Mouse (Mus musculus): ENCODE results near the gene Ncor1. TPM values are rescaled to one million over a fixed set of nuclear protein-coding genes. Genes with fewer than 3 reads are reported as not detected.

Ncor1 gene
- polyA plus RNA-seq, 1 experiment: 327 TPM

DNA sequence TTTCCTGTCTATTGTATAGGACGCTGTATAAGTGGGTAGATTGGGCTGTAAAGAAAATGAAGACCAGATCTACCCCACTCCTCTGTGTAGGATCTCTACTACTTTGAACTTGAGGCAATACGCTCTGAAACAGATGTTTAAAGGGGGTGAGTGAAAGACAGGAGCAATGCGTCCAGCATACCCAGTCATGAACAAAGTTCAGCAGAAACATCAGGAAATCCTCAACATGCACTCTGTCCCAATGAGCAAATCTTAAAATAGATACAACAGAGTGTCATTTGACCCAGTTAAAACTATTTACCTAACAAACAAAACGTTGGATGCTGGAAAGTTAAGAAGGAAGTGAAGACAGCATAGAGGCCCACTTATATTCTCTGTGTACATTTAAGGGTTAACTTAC lies 106.4 kb downstream of the Ncor1 start:
- H3K4me1 ChIP-seq (ENCODE audit: control insufficient read depth, insufficient read depth, low read length): no peaks in the 10 kb centered on the region
- no peak overlapping the region for H3K4me3 ChIP-seq (ENCODE audit: low read depth, low read length)
- no peak for TF ChIP-seq CTCF (IDR thresholded peaks at IDR 0.05; ENCODE audit: low read depth, low read length)
- TF ChIP-seq EP300 (IDR thresholded peaks at IDR 0.05; ENCODE audit: insufficient read depth, low read depth, low read length): no peak
- no peak for TF ChIP-seq POLR2A (IDR thresholded peaks at IDR 0.05; ENCODE audit: insufficient read depth, low read length)
- no peaks in the 10 kb centered on the region for H3K9me3 ChIP-seq (replicated peaks; ENCODE audit: control insufficient read depth, insufficient read depth, low read length, poor library complexity, severe bottlenecking)
- H3K36me3 ChIP-seq (ENCODE audit: control insufficient read depth, insufficient read depth, low read length, poor library complexity, severe bottlenecking): peaks cover 64% of the 10 kb centered on the region
- H3K27ac ChIP-seq (ENCODE audit: insufficient read depth, low read length): no peak overlapping the region
- no peak overlapping the region for H3K9ac ChIP-seq (ENCODE audit: low read depth, poor library complexity, severe bottlenecking)
- H3K27me3 ChIP-seq (ENCODE audit: control insufficient read depth, insufficient read depth, low read length, poor library complexity, severe bottlenecking): no peaks in the 10 kb centered on the region

DNA sequence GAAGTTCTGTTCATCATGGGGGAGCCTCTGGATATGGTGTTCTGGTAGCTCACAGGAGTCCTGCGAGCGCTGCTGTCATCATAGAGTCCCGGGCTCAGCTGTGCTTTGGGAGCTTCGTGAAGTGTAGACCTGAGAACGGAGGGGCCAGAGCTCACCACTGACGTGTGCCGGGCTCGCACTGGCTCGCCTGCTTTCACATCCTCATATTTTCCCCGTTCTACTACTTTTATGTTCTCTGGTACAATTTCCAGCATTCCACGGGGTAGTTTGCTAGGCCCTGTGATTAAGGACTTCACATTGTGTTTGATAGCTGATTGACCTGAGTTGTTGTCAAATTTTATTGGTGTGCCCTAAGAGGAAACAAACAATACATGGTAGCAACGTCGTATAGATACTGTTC lies 115.3 kb downstream of the Ncor1 start:
- H3K27me3 ChIP-seq (ENCODE audit: control insufficient read depth, insufficient read depth, low read length, poor library complexity, severe bottlenecking): no peaks in the 10 kb centered on the region
- H3K36me3 ChIP-seq (ENCODE audit: control insufficient read depth, insufficient read depth, low read length, poor library complexity, severe bottlenecking): peaks cover 55% of the 10 kb centered on the region
- H3K9me3 ChIP-seq (replicated peaks; ENCODE audit: control insufficient read depth, insufficient read depth, low read length, poor library complexity, severe bottlenecking): no peaks in the 10 kb centered on the region
- H3K9ac ChIP-seq (ENCODE audit: low read depth, poor library complexity, severe bottlenecking): no peak overlapping the region
- H3K27ac ChIP-seq (ENCODE audit: insufficient read depth, low read length): no peak overlapping the region
- no peaks in the 10 kb centered on the region for H3K4me1 ChIP-seq (ENCODE audit: control insufficient read depth, insufficient read depth, low read length)
- no peak overlapping the region for H3K4me3 ChIP-seq (ENCODE audit: low read depth, low read length)
- no peak for TF ChIP-seq CTCF (IDR thresholded peaks at IDR 0.05; ENCODE audit: low read depth, low read length)
- TF ChIP-seq POLR2A (IDR thresholded peaks at IDR 0.05; ENCODE audit: insufficient read depth, low read length): no peak
- TF ChIP-seq EP300 (IDR thresholded peaks at IDR 0.05; ENCODE audit: insufficient read depth, low read depth, low read length): no peak

DNA sequence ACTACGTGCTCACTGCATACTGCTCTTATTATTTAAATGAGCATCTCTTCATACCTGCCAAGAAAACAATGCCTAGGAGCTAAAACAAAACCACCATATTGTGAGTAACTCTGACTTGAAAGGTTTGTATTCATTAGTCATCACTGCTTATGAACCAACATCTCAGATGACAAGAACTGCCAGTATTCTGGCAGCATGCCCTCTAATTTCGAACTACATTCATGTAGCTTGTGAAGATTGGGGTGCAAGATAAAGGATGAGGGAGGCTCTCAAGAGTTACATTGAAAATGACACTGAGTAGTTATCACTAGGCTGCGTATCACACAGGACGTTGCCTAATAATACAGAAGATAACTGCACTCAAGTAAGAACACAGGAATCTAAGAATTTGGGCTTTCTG lies 126.1 kb downstream of the Ncor1 start:
- no peak overlapping the region for H3K9ac ChIP-seq (ENCODE audit: low read depth, poor library complexity, severe bottlenecking)
- H3K9me3 ChIP-seq (replicated peaks; ENCODE audit: control insufficient read depth, insufficient read depth, low read length, poor library complexity, severe bottlenecking): no peaks in the 10 kb centered on the region
- TF ChIP-seq EP300 (IDR thresholded peaks at IDR 0.05; ENCODE audit: insufficient read depth, low read depth, low read length): no peak
- TF ChIP-seq CTCF (IDR thresholded peaks at IDR 0.05; ENCODE audit: low read depth, low read length): no peak
- no peak for TF ChIP-seq POLR2A (IDR thresholded peaks at IDR 0.05; ENCODE audit: insufficient read depth, low read length)
- H3K27ac ChIP-seq (ENCODE audit: insufficient read depth, low read length): no peak overlapping the region
- peaks cover 82% of the 10 kb centered on the region for H3K36me3 ChIP-seq (ENCODE audit: control insufficient read depth, insufficient read depth, low read length, poor library complexity, severe bottlenecking)
- no peaks in the 10 kb centered on the region for H3K27me3 ChIP-seq (ENCODE audit: control insufficient read depth, insufficient read depth, low read length, poor library complexity, severe bottlenecking)
- no peaks in the 10 kb centered on the region for H3K4me1 ChIP-seq (ENCODE audit: control insufficient read depth, insufficient read depth, low read length)
- no peak overlapping the region for H3K4me3 ChIP-seq (ENCODE audit: low read depth, low read length)

DNA sequence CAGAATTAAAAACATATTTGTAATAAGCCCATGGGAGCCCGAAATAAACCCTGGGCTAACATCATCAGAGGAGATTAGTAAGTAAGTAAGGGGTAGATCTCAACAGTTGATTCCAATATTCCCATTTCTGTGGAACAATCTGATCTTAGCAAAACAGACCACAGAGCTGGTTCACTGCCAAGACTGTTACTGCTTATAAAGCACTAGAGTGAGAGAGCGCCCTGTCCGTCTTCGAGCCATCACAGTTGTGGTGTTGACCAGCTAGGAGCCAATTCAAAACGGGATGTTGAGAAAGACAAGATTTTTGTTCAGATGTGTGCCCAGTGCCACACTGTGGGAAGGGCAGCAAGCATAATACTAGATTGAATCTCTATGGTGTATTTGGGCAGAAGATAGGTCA lies 127.2 kb downstream of the Ncor1 start:
- TF ChIP-seq POLR2A (IDR thresholded peaks at IDR 0.05; ENCODE audit: insufficient read depth, low read length) (no peak), EP300 (IDR thresholded peaks at IDR 0.05; ENCODE audit: insufficient read depth, low read depth, low read length) (no peak), CTCF (IDR thresholded peaks at IDR 0.05; ENCODE audit: low read depth, low read length) (no peak)
- Histone ChIP-seq H3K4me1 (ENCODE audit: control insufficient read depth, insufficient read depth, low read length) (no peaks in the 10 kb centered on the region), H3K9me3 (replicated peaks; ENCODE audit: control insufficient read depth, insufficient read depth, low read length, poor library complexity, severe bottlenecking) (no peaks in the 10 kb centered on the region), H3K27me3 (ENCODE audit: control insufficient read depth, insufficient read depth, low read length, poor library complexity, severe bottlenecking) (no peaks in the 10 kb centered on the region), H3K9ac (ENCODE audit: low read depth, poor library complexity, severe bottlenecking) (no peak overlapping the region), H3K36me3 (ENCODE audit: control insufficient read depth, insufficient read depth, low read length, poor library complexity, severe bottlenecking) (peaks cover 86% of the 10 kb centered on the region), H3K4me3 (ENCODE audit: low read depth, low read length) (no peak overlapping the region), H3K27ac (ENCODE audit: insufficient read depth, low read length) (no peak overlapping the region)

DNA sequence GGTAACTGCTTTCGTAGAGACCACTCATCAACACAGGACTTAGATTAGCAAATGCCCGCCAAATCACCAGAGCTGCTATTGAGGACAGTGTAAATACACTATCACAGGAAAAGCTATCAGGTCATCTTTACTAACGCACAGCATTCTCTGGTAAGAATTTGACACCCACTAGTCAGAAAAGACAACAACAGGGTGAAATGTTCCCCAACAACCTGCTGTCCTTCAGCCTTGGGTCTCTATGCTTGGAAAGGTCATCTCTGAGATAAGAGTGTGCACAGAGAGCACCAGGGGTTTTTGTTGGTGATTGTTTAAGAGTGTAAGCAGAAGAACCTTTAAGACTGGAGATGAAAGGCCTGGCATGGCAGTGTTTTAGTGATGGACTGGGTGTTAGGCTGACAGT lies 134.7 kb downstream of the Ncor1 start:
- no peaks in the 10 kb centered on the region for H3K27me3 ChIP-seq (ENCODE audit: control insufficient read depth, insufficient read depth, low read length, poor library complexity, severe bottlenecking)
- no peak overlapping the region for H3K9ac ChIP-seq (ENCODE audit: low read depth, poor library complexity, severe bottlenecking)
- peaks cover 76% of the 10 kb centered on the region for H3K36me3 ChIP-seq (ENCODE audit: control insufficient read depth, insufficient read depth, low read length, poor library complexity, severe bottlenecking)
- no peak overlapping the region for H3K4me3 ChIP-seq (ENCODE audit: low read depth, low read length)
- H3K27ac ChIP-seq (ENCODE audit: insufficient read depth, low read length): no peak overlapping the region
- H3K4me1 ChIP-seq (ENCODE audit: control insufficient read depth, insufficient read depth, low read length): no peaks in the 10 kb centered on the region
- no peaks in the 10 kb centered on the region for H3K9me3 ChIP-seq (replicated peaks; ENCODE audit: control insufficient read depth, insufficient read depth, low read length, poor library complexity, severe bottlenecking)
- TF ChIP-seq POLR2A (IDR thresholded peaks at IDR 0.05; ENCODE audit: insufficient read depth, low read length): no peak

DNA sequence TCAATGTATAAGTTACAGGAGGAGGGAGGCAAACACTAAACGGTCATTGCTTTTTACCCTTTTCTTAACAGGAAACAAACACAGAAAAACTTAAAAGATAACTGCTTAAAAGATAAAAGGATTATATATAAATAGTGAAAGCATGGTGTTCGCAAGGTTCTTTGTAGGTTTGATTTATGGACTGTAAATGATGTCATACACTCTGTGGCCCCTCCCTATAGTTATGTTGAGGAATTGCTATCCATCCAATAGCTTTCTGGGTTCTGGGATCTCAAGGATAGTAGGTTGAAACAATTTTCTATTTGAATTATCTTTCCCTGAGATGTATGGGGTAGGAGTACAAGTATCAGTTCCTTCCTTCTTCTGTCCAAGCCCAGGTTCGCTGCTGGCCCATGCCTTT lies 138.2 kb downstream of the Ncor1 start:
- no peaks in the 10 kb centered on the region for H3K9me3 ChIP-seq (replicated peaks; ENCODE audit: control insufficient read depth, insufficient read depth, low read length, poor library complexity, severe bottlenecking)
- H3K27me3 ChIP-seq (ENCODE audit: control insufficient read depth, insufficient read depth, low read length, poor library complexity, severe bottlenecking): no peaks in the 10 kb centered on the region
- H3K9ac ChIP-seq (ENCODE audit: low read depth, poor library complexity, severe bottlenecking): no peak overlapping the region
- H3K4me1 ChIP-seq (ENCODE audit: control insufficient read depth, insufficient read depth, low read length): no peaks in the 10 kb centered on the region
- H3K36me3 ChIP-seq (ENCODE audit: control insufficient read depth, insufficient read depth, low read length, poor library complexity, severe bottlenecking): peaks cover 82% of the 10 kb centered on the region
- no peak overlapping the region for H3K27ac ChIP-seq (ENCODE audit: insufficient read depth, low read length)
- TF ChIP-seq EP300 (IDR thresholded peaks at IDR 0.05; ENCODE audit: insufficient read depth, low read depth, low read length) (no peak), CTCF (IDR thresholded peaks at IDR 0.05; ENCODE audit: low read depth, low read length) (no peak), POLR2A (IDR thresholded peaks at IDR 0.05; ENCODE audit: insufficient read depth, low read length) (no peak)
- H3K4me3 ChIP-seq (ENCODE audit: low read depth, low read length): no peak overlapping the region
